In the genomic region with DNA sequence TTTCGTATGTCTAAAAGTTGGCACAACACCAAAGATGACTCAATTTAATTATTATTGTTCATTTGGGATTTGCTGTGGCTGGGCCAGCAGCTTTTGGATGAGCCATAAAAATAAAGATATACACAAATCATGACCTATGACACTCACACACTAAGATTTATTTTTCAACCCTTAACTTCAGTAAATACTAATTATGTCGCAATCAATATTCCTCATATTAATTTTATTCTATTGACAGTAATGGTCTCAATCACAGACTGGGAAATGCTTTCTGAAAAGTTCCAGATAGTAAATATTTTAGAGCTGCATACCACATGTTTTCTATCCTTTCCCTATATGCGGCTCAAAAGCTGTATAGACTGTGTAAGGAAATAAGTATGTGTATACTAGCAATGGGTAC, we compare ENCODE assay signal across 20 mouse cellular contexts.
"Had no signal": no experiment of that assay in that cellular context is flagged by ENCODE, and none has a peak within 500 bp of the region (broad histone marks: within the 10 kb centered on the region; RNA-seq: fewer than 3 reads in every experiment).

No protein-coding gene starts in this region.

- DNase-seq: kidney, adult 11 months; kidney, adult 9 months; kidney, postnatal 25 days; layer of hippocampus, postnatal 36 days; liver; lung, adult 18-20 months; midbrain, embryonic 14.5 days; right cerebral cortex, adult 18-20 months; right cerebral cortex, postnatal 25 days; spleen, adult 18-20 months; thymus, postnatal 25 days had no signal

- H3K4me1 ChIP-seq: neural tube, embryonic 15.5 days; stomach, embryonic 15.5 days had no signal

- H3K36me3 ChIP-seq: intestine, embryonic 15.5 days; limb, embryonic 12.5 days; liver, embryonic 12.5 days; liver, embryonic 15.5 days; neural tube, embryonic 12.5 days; neural tube, embryonic 15.5 days; stomach, embryonic 15.5 days had no signal

- ATAC-seq: intestine, embryonic 15.5 days; liver, embryonic 12.5 days had no signal

- H3K4me2 ChIP-seq: intestine, embryonic 15.5 days; limb, embryonic 12.5 days; liver, embryonic 12.5 days; liver, embryonic 15.5 days; midbrain, embryonic 11.5 days; neural tube, embryonic 12.5 days; neural tube, embryonic 15.5 days; stomach, embryonic 15.5 days had no signal

- H3K9me3 ChIP-seq: intestine, embryonic 15.5 days; liver, embryonic 12.5 days; liver, embryonic 15.5 days; neural tube, embryonic 12.5 days; stomach, embryonic 15.5 days had no signal

- H3K27ac ChIP-seq: left cerebral cortex, adult 2 months; limb, embryonic 12.5 days; liver, embryonic 12.5 days; liver, embryonic 15.5 days; neural tube, embryonic 12.5 days; neural tube, embryonic 15.5 days; stomach, embryonic 15.5 days had no signal

- H3K27me3 ChIP-seq: intestine, embryonic 15.5 days; limb, embryonic 12.5 days; liver, embryonic 12.5 days; liver, embryonic 15.5 days; neural tube, embryonic 12.5 days; neural tube, embryonic 15.5 days had no signal

- H3K4me3 ChIP-seq: intestine, embryonic 15.5 days; left cerebral cortex, adult 2 months; limb, embryonic 12.5 days; liver, embryonic 12.5 days; liver, embryonic 15.5 days; neural tube, embryonic 12.5 days; neural tube, embryonic 15.5 days; stomach, embryonic 15.5 days had no signal

- H3K9ac ChIP-seq: intestine, embryonic 15.5 days; limb, embryonic 12.5 days; liver, embryonic 12.5 days; liver, embryonic 15.5 days; neural tube, embryonic 12.5 days; neural tube, embryonic 15.5 days; stomach, embryonic 15.5 days had no signal
